Mouse (Mus musculus): ENCODE measurements around the gene Pdk1. TPM values are rescaled to one million over a fixed set of nuclear protein-coding genes. Genes with fewer than 3 reads are reported as not detected.

The Pdk1 gene
- total RNA-seq, 2 experiments from 2014 or later = 35.6 to 37.4 TPM

GRCm38 (mm10) chr2:71936711-71937110 lies 63.7 kb downstream of the Pdk1 start:
- DNase-seq (ENCODE audit: extremely low spot score in 1 of 2, low spot score in 1 of 2) = no peak

GRCm38 (mm10) chr2:71937649-71938308 lies 64.8 kb downstream of the Pdk1 start:
- no peak for DNase-seq (ENCODE audit: extremely low spot score in 1 of 2, low spot score in 1 of 2)

- DNase-seq (ENCODE audit: extremely low spot score in 1 of 2, low spot score in 1 of 2) = no peak
Observed at GRCm38 (mm10) chr2:71938716-71939393, 65.8 kb downstream of the Pdk1 start.

GRCm38 (mm10) chr2:71941005-71941720 lies 68.1 kb downstream of the Pdk1 start:
- no peak for DNase-seq (ENCODE audit: extremely low spot score in 1 of 2, low spot score in 1 of 2)

- no peak for DNase-seq (ENCODE audit: extremely low spot score in 1 of 2, low spot score in 1 of 2)
Observed at GRCm38 (mm10) chr2:71941721-71942087, 68.7 kb downstream of the Pdk1 start.

GRCm38 (mm10) chr2:71951212-71951611 lies 78.2 kb downstream of the Pdk1 start:
- DNase-seq (ENCODE audit: extremely low spot score in 1 of 2, low spot score in 1 of 2) = no peak

Other genes starting within 250 kb of the Pdk1 start
- 10 to 100 TPM; 27.2 to 35.7 TPM for gene Itga6, start 127.6 kb upstream of the Pdk1 start, total RNA-seq (2021)
- 100 to 1,000 TPM; 281 to 297 TPM for gene Rapgef4, start 108.0 kb downstream of the Pdk1 start, total RNA-seq (2021)